Mouse (Mus musculus): ENCODE results near the gene Bbs9. TPM values are rescaled to one million over a fixed set of nuclear protein-coding genes. Genes with fewer than 3 reads are reported as not detected.
"Not testable (repeated sequence)": the region's sequence is repeated elsewhere in the genome, so short reads cannot be mapped to it uniquely, and the experiment has no call there.

Gene Bbs9
- total and polyA plus RNA-seq, 2 experiments from 2014 or later = 22.6 to 40.0 TPM

DNA sequence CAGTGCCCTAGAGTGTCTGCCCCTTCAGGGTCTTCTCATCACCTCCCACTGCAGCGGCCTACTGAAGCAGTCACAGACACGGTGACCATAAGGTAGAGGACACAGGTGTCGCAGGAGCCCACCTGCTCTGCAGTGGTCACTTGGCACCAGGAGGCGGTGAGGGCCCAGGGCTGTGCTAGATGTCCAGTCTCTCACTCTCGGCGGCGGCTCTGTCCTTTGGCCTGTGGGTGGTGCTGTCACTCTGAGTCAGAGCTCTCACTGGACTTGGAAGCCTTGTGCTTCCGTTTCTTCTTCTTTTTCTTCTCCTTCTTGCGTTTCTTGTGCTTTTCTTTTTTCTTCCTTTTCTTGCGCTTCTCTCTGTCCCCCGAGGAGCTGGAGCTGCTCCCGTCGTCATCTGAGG lies 27.1 kb upstream of the Bbs9 start:
- Histone ChIP-seq H3K9ac (replicated peaks; ENCODE audit: low read length, poor library complexity, severe bottlenecking) (no peak overlapping the region), H3K4me1 (ENCODE audit: insufficient read depth, low read length) (no peaks in the 10 kb centered on the region), H3K27me3 (ENCODE audit: insufficient read depth, low read length) (no peaks in the 10 kb centered on the region), H3K9me3 (ENCODE audit: low read length) (no peaks in the 10 kb centered on the region), H3K4me2 (ENCODE audit: low read depth, low read length, poor library complexity, severe bottlenecking) (no peak overlapping the region), H3K36me3 (ENCODE audit: insufficient read depth, low read length) (peaks cover 65% of the 10 kb centered on the region), H3K4me3 (ENCODE audit: low read depth, low read length) (no peak overlapping the region), H3K27ac (ENCODE audit: low read depth, low read length) (no peak overlapping the region)
- peak; percentile 29; the same call in 1 of the 2 replicates for TF ChIP-seq CTCF (IDR thresholded peaks at IDR 0.05)
- ATAC-seq (ENCODE audit: low FRiP score) = no peak
- DNase-seq (ENCODE audit: low spot score) = no peak
- WGBS = 85% methylated on average over 13 of the region's 13 CpGs

DNA sequence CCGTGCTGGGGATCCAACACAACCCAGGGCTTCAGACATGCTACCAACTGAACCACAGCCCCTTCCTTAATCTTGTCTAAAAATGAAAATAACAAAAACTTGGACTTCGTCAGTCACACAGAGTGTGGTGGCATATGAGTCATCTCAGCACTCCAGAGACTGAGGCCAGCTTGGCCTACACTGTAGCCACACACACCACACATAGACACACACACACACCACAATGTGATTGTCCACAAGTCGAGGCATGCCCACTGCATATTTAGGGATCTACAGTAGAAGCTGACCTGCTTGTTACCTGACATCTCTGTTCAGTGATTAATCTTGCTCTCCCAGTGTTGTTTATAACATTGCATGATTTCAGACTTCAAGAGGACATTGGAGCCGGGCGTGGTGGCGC lies 26.3 kb upstream of the Bbs9 start:
- no peak for TF ChIP-seq CTCF (IDR thresholded peaks at IDR 0.05)
- 95% methylated on average over 6 of the region's 6 CpGs for WGBS
- no peak overlapping the region for H3K4me2 ChIP-seq (ENCODE audit: low read depth, low read length, poor library complexity, severe bottlenecking)
- H3K27ac ChIP-seq (ENCODE audit: low read depth, low read length) = no peak overlapping the region
- ATAC-seq (ENCODE audit: low FRiP score) = no peak
- DNase-seq (ENCODE audit: low spot score) = no peak
- H3K9ac ChIP-seq (replicated peaks; ENCODE audit: low read length, poor library complexity, severe bottlenecking) = no peak overlapping the region
- H3K9me3 ChIP-seq (ENCODE audit: low read length) = no peaks in the 10 kb centered on the region
- H3K4me1 ChIP-seq (ENCODE audit: insufficient read depth, low read length) = no peaks in the 10 kb centered on the region
- H3K36me3 ChIP-seq (ENCODE audit: insufficient read depth, low read length) = peaks cover 68% of the 10 kb centered on the region
- no peak overlapping the region for H3K4me3 ChIP-seq (ENCODE audit: low read depth, low read length)
- H3K27me3 ChIP-seq (ENCODE audit: insufficient read depth, low read length) = no peaks in the 10 kb centered on the region

DNA sequence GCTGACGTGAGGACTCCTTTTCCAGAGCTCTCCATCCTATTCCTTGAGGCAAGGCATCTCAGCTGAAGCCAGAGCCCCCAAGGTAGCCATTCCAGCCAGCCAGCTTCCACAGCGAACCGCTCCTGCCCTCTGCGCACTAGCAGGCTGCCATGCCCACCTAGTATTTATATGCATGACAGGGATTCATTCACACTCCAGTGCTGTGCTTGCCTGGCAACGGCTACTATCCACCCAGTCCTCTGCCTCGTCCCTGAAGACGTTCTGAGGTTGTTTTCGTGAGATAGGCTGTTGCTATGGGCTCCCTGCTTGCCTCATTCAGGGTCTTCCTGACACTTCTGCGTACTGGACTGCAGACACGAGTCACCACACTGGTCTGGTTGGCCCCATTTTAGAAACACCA lies 22.8 kb upstream of the Bbs9 start:
- 91% methylated on average over 10 of the region's 10 CpGs for WGBS
- Histone ChIP-seq H3K4me2 (ENCODE audit: low read depth, low read length, poor library complexity, severe bottlenecking) (no peak overlapping the region), H3K27ac (ENCODE audit: low read depth, low read length) (no peak overlapping the region), H3K4me3 (ENCODE audit: low read depth, low read length) (no peak overlapping the region), H3K4me1 (ENCODE audit: insufficient read depth, low read length) (no peaks in the 10 kb centered on the region), H3K9ac (replicated peaks; ENCODE audit: low read length, poor library complexity, severe bottlenecking) (no peak overlapping the region), H3K36me3 (ENCODE audit: insufficient read depth, low read length) (peaks cover 77% of the 10 kb centered on the region), H3K27me3 (ENCODE audit: insufficient read depth, low read length) (no peaks in the 10 kb centered on the region), H3K9me3 (ENCODE audit: low read length) (no peaks in the 10 kb centered on the region)
- DNase-seq (ENCODE audit: low spot score) (no peak), ATAC-seq (ENCODE audit: low FRiP score) (no peak)
- no peak for TF ChIP-seq CTCF (IDR thresholded peaks at IDR 0.05)

DNA sequence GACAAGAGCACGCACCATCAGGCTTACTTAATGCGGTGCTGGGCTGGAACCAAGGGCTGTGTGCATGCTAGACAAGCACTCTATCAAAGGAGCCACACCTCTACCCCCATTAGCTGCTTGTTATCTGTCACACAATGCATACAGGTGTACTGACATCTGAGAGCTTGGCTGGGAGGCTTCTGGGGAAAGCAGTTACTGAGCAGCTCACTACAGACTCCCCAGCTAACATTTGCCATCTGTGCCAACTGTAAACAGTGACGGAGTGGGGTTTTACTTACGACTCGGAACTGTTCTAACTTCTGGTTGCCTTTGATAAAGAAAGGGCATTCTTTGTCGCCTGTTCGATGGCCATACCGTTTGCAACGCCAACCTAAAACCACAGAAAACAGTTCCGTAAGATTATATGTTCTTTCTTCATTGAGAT lies 22.0 kb upstream of the Bbs9 start:
- H3K4me2 ChIP-seq (ENCODE audit: low read depth, low read length, poor library complexity, severe bottlenecking) = no peak overlapping the region
- no peak for TF ChIP-seq CTCF (IDR thresholded peaks at IDR 0.05)
- H3K27me3 ChIP-seq (ENCODE audit: insufficient read depth, low read length) = no peaks in the 10 kb centered on the region
- WGBS = 93% methylated on average over 10 of the region's 10 CpGs
- no peak overlapping the region for H3K9ac ChIP-seq (replicated peaks; ENCODE audit: low read length, poor library complexity, severe bottlenecking)
- H3K36me3 ChIP-seq (ENCODE audit: insufficient read depth, low read length) = peaks cover 69% of the 10 kb centered on the region
- DNase-seq (ENCODE audit: low spot score) (no peak), ATAC-seq (ENCODE audit: low FRiP score) (no peak)
- no peak overlapping the region for H3K4me3 ChIP-seq (ENCODE audit: low read depth, low read length)
- H3K9me3 ChIP-seq (ENCODE audit: low read length) = no peaks in the 10 kb centered on the region
- no peaks in the 10 kb centered on the region for H3K4me1 ChIP-seq (ENCODE audit: insufficient read depth, low read length)
- no peak overlapping the region for H3K27ac ChIP-seq (ENCODE audit: low read depth, low read length)

DNA sequence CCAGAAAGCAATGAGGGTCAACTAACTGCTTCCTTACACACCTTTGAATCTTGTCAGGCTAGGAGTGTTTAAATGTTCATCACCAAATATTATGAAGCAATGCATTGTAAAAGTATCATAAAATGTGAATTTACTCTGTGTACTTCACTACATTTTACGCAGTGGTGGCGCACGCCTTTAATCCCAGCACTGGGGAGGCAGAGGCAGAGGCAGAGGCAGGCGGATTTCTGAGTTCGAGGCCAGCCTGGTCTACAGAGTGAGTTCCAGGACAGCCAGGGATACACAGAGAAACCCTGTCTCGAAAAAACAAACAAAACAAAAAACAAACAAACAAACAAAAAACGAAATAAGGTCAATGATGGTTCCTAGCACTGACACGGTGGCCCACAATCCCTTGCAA lies 21.5 kb upstream of the Bbs9 start, which contains the start of gene Gm17545:
Gene Gm17545, plus strand, starts transcription at position 301 of the 400 bp plus-strand sequence.
- not testable (repeated sequence) for H3K27me3 ChIP-seq (ENCODE audit: insufficient read depth, low read length); H3K27ac ChIP-seq (ENCODE audit: low read depth, low read length); H3K9me3 ChIP-seq (ENCODE audit: low read length); H3K4me3 ChIP-seq (ENCODE audit: low read depth, low read length); H3K4me1 ChIP-seq (ENCODE audit: insufficient read depth, low read length); H3K9ac ChIP-seq (replicated peaks; ENCODE audit: low read length, poor library complexity, severe bottlenecking); DNase-seq (ENCODE audit: low spot score); H3K4me2 ChIP-seq (ENCODE audit: low read depth, low read length, poor library complexity, severe bottlenecking); ATAC-seq (ENCODE audit: low FRiP score)
- WGBS = 91% methylated on average over 8 of the region's 8 CpGs
- peaks cover 65% of the 10 kb centered on the region for H3K36me3 ChIP-seq (ENCODE audit: insufficient read depth, low read length)

DNA sequence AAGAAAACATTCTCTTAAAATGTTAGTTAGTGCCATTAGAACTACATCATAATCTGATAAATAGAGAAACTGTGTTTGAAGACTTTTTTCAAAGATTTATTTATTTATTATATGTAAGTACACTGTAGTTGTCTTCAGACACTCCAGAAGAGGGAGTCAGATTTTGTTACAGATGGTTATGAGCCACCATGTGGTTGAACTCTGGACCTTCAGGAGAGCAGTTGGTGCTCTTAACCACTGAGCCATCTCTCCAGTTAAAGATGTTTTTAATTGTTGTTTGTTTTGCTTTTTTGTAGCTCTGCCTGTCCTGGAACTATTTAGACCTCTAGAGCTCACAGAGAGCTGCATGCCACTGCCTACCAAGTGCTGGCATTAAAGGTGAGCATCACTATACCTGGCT lies 20.5 kb upstream of the Bbs9 start:
- no peaks in the 10 kb centered on the region for H3K27me3 ChIP-seq (ENCODE audit: insufficient read depth, low read length)
- H3K4me2 ChIP-seq (ENCODE audit: low read depth, low read length, poor library complexity, severe bottlenecking) = no peak overlapping the region
- DNase-seq (ENCODE audit: low spot score) = no peak

More for the DNA sequence above, 20.5 kb upstream of the Bbs9 start:
- peaks cover 57% of the 10 kb centered on the region for H3K36me3 ChIP-seq (ENCODE audit: insufficient read depth, low read length)
- no peak overlapping the region for H3K9ac ChIP-seq (replicated peaks; ENCODE audit: low read length, poor library complexity, severe bottlenecking)
- no peak for ATAC-seq (ENCODE audit: low FRiP score)
- TF ChIP-seq CTCF (IDR thresholded peaks at IDR 0.05) = peak; percentile 21
- no peaks in the 10 kb centered on the region for H3K9me3 ChIP-seq (ENCODE audit: low read length)
- no peaks in the 10 kb centered on the region for H3K4me1 ChIP-seq (ENCODE audit: insufficient read depth, low read length)
- no peak overlapping the region for H3K27ac ChIP-seq (ENCODE audit: low read depth, low read length)
- H3K4me3 ChIP-seq (ENCODE audit: low read depth, low read length) = no peak overlapping the region
